Mouse (Mus musculus) kidney, postnatal 0 days (tissue): ENCODE results near the gene Mpp5. TPM values are rescaled to one million over a fixed set of nuclear protein-coding genes. Genes with fewer than 3 reads are reported as not detected.

Source experiments
- ATAC-seq: fragments of 200-750 bp; cut with Nextera tagmentation; replicated peaks from 2 replicates; pipeline ENCODE4 v1.8.0; 2017; ENCODE audit warnings: low read depth, moderate number of reproducible peaks, moderate TSS enrichment, moderate library complexity; ENCODE audit not compliant: low FRiP score
- DNase-seq: peaks from one replicate; pipeline ENCODE4 v3.0.0-alpha.2; 2016; ENCODE audit warnings: low spot score
- H3K27ac ChIP-seq: fragments of 300-500 bp; sonication (generic); 2 replicates; pipeline ENCODE4 v1.5.1; 2014; ENCODE audit warnings: mild to moderate bottlenecking
- H3K27me3 ChIP-seq: fragments of 300-500 bp; sonication (generic); 2 replicates; pipeline ENCODE4 v1.6.1; 2014; ENCODE audit warnings: low read length, mixed read lengths; ENCODE audit not compliant: insufficient read depth
- H3K36me3 ChIP-seq: fragments of 300-500 bp; sonication (generic); 2 replicates; pipeline ENCODE4 v1.6.1; 2014; ENCODE audit warnings: low read length, mixed read lengths; ENCODE audit not compliant: insufficient read depth
- H3K4me1 ChIP-seq: fragments of 300-500 bp; sonication (generic); replicated peaks from 2 replicates; pipeline ENCODE4 v1.6.1; 2014; ENCODE audit warnings: antibody characterized with exemption, low read length, mixed read lengths; ENCODE audit not compliant: insufficient read depth
- H3K4me2 ChIP-seq: fragments of 300-500 bp; sonication (generic); 2 replicates; pipeline ENCODE4 v1.6.1; 2014; ENCODE audit warnings: mild to moderate bottlenecking, low read length, moderate library complexity, mixed read lengths
- H3K4me3 ChIP-seq: fragments of 300-500 bp; sonication (generic); replicated peaks from 2 replicates; pipeline ENCODE4 v1.5.1; 2014; ENCODE audit warnings: low read depth, low read length
- H3K9ac ChIP-seq: fragments of 300-500 bp; sonication (generic); 2 replicates; pipeline ENCODE4 v1.6.1; 2014; ENCODE audit warnings: low read depth, low read length
- H3K9me3 ChIP-seq: fragments of 300-500 bp; sonication (generic); replicated peaks from 2 replicates; pipeline ENCODE4 v1.6.1; 2016; ENCODE audit warnings: low read length, inconsistent platforms, mixed read lengths
- CTCF ChIP-seq: IDR thresholded peaks from 2 replicates; pipeline ENCODE4 v1.5.1; 2016; ENCODE audit warnings: antibody characterized with exemption, low read depth, mild to moderate bottlenecking, moderate library complexity
- WGBS: fragments of 180-500 bp; shearing (Covaris S2); extraction: QIAGEN DNeasy Blood & Tissue Kit; methylation state at CpG from one replicate; pipeline ENCODE4 v1.1.7; 2014; 5-methylcytosine and 5-hydroxymethylcytosine counted together
- polyA plus RNA-seq: library from polyadenylated mRNA; unstranded; fragments of >200 nt; fragmentation: Nextera tagmentation; extraction: Ambion mirVana; gene quantifications from 2 replicates; pipeline ENCODE4 v1.2.1, GENCODE M21; 2015

The Mpp5 gene
- polyA plus RNA-seq, 1 experiment from 2014 or later = 28.5 TPM

GRCm38 (mm10) chr12:78801836-78802235, 53.1 kb downstream of the Mpp5 start:
- DNase-seq = no peak
- Histone ChIP-seq H3K4me2 (no peak overlapping the region), H3K9me3 (no peaks in the 10 kb centered on the region), H3K4me3 (no peak overlapping the region), H3K4me1 (no peaks in the 10 kb centered on the region), H3K27me3 (no peaks in the 10 kb centered on the region), H3K9ac (no peak overlapping the region), H3K27ac (no peak overlapping the region), H3K36me3 (0 out of 2 replicates have a peak, but pooled peaks cover 5% of the 10 kb centered on the region)
- no peak for TF ChIP-seq CTCF
- no peak for ATAC-seq

GRCm38 (mm10) chr12:78814437-78814836, 65.7 kb downstream of the Mpp5 start:
- no peak for ATAC-seq
- no peak overlapping the region for H3K9ac ChIP-seq
- no peaks in the 10 kb centered on the region for H3K4me1 ChIP-seq
- H3K27ac ChIP-seq = no peak overlapping the region
- no peak overlapping the region for H3K4me2 ChIP-seq
- no peaks in the 10 kb centered on the region for H3K27me3 ChIP-seq
- H3K36me3 ChIP-seq = no peaks in the 10 kb centered on the region
- DNase-seq = peak; percentile 15
- TF ChIP-seq CTCF = peak; percentile 52; the same call in 1 of the 2 replicates
- H3K9me3 ChIP-seq = no peaks in the 10 kb centered on the region
- no peak overlapping the region for H3K4me3 ChIP-seq

GRCm38 (mm10) chr12:78834496-78834895, 85.8 kb downstream of the Mpp5 start:
- H3K9me3 ChIP-seq = no peaks in the 10 kb centered on the region
- ATAC-seq (no peak), DNase-seq (no peak)
- no peak overlapping the region for H3K9ac ChIP-seq
- 91% methylated on average over 2 of the region's 2 CpGs for WGBS
- H3K4me3 ChIP-seq = no peak overlapping the region
- TF ChIP-seq CTCF = no peak
- H3K4me2 ChIP-seq = no peak overlapping the region
- no peak overlapping the region for H3K27ac ChIP-seq
- H3K27me3 ChIP-seq = no peaks in the 10 kb centered on the region
- H3K36me3 ChIP-seq = peaks cover 19% of the 10 kb centered on the region
- no peaks in the 10 kb centered on the region for H3K4me1 ChIP-seq

- TF ChIP-seq CTCF = no peak
- Histone ChIP-seq H3K4me1 (no peaks in the 10 kb centered on the region), H3K4me3 (no peak overlapping the region), H3K36me3 (peaks cover 13% of the 10 kb centered on the region), H3K9ac (no peak overlapping the region), H3K4me2 (no peak overlapping the region), H3K27ac (no peak overlapping the region), H3K27me3 (no peaks in the 10 kb centered on the region), H3K9me3 (no peaks in the 10 kb centered on the region)
- ATAC-seq (no peak), DNase-seq (no peak)
- 87% methylated on average over 4 of the region's 4 CpGs for WGBS
These were observed 91.2 kb downstream of the Mpp5 start for GRCm38 (mm10) chr12:78839906-78840305.

GRCm38 (mm10) chr12:78842429-78842828, 93.7 kb downstream of the Mpp5 start:
- no peak for ATAC-seq
- no peak for DNase-seq
- Histone ChIP-seq H3K4me2 (no peak overlapping the region), H3K4me3 (no peak overlapping the region), H3K9me3 (no peaks in the 10 kb centered on the region), H3K9ac (no peak overlapping the region), H3K27ac (no peak overlapping the region), H3K4me1 (no peaks in the 10 kb centered on the region), H3K36me3 (peaks cover 10% of the 10 kb centered on the region), H3K27me3 (no peaks in the 10 kb centered on the region)
- 93% methylated on average over 1 of the region's 1 CpGs for WGBS
- no peak for TF ChIP-seq CTCF

GRCm38 (mm10) chr12:78848246-78848645, 99.5 kb downstream of the Mpp5 start:
- no peaks in the 10 kb centered on the region for H3K4me1 ChIP-seq
- H3K36me3 ChIP-seq = peaks cover 18% of the 10 kb centered on the region

GRCm38 (mm10) chr12:78860921-78861495, 112.3 kb downstream of the Mpp5 start:
- peak; percentile 3; the same call in 1 of the 2 replicates for ATAC-seq

More at GRCm38 (mm10) chr12:78848246-78848645, 99.5 kb downstream of the Mpp5 start:
- Histone ChIP-seq H3K9ac (no peak overlapping the region), H3K4me2 (no peak overlapping the region), H3K9me3 (no peaks in the 10 kb centered on the region), H3K4me3 (no peak overlapping the region), H3K27me3 (no peaks in the 10 kb centered on the region), H3K27ac (no peak overlapping the region)
- 94% methylated on average over 4 of the region's 4 CpGs for WGBS
- DNase-seq (no peak), ATAC-seq (no peak)
- no peak for TF ChIP-seq CTCF

More at GRCm38 (mm10) chr12:78860921-78861495, 112.3 kb downstream of the Mpp5 start:
- DNase-seq = no peak
- no peaks in the 10 kb centered on the region for H3K27me3 ChIP-seq
- under 1% methylated on average over 30 of the region's 30 CpGs for WGBS
- TF ChIP-seq CTCF = no peak
- no peaks in the 10 kb centered on the region for H3K9me3 ChIP-seq
- H3K36me3 ChIP-seq = no peaks in the 10 kb centered on the region
- peak overlapping the region; percentile 75 for H3K4me3 ChIP-seq
- H3K4me2 ChIP-seq = peak overlapping the region; percentile 82
- peaks cover 9% of the 10 kb centered on the region for H3K4me1 ChIP-seq
- peak overlapping the region; percentile 78 for H3K9ac ChIP-seq
- H3K27ac ChIP-seq = peak overlapping the region; percentile 83
